Mouse (Mus musculus) layer of hippocampus, adult 18-20 months (tissue): ENCODE measurements around the gene Stra8. TPM values are rescaled to one million over a fixed set of nuclear protein-coding genes. Genes with fewer than 3 reads are reported as not detected.

ENCODE experiments used
- total RNA-seq, 2 experiments: library from RNA; stranded (reverse); gene quantifications; 2 replicates each; pipeline ENCODE4 v1.2.3; 2021

Stra8 gene
- total RNA-seq, 2 experiments from 2014 or later, result not detected

Other genes starting within 250 kb of the Stra8 start
- 10 to 100 TPM; 13.5 to 13.7 TPM for gene Agbl3, start 139.7 kb upstream of the Stra8 start, total RNA-seq
- gene Tmem140, start 57.0 kb upstream of the Stra8 start, total RNA-seq, result 1 to 10 TPM; 1.6 to 2.7 TPM
- 1 to 10 TPM; 4.5 to 4.8 TPM for gene Cyren, start 42.1 kb upstream of the Stra8 start, total RNA-seq
- gene Wdr91, start 9.3 kb upstream of the Stra8 start, total RNA-seq, result 10 to 100 TPM; 34.5 to 35.2 TPM
- gene Slc23a4, start 68.2 kb downstream of the Stra8 start, total RNA-seq, result 1 to 10 TPM in 1 of 2 experiments, under 1 TPM in 1; 0.76 to 1.3 TPM
- gene Cnot4, start 213.6 kb downstream of the Stra8 start, total RNA-seq, result 10 to 100 TPM; 46.6 to 53.7 TPM